Mouse (Mus musculus): Measurements from ENCODE around the gene Dusp27. TPM values are rescaled to one million over a fixed set of nuclear protein-coding genes. Genes with fewer than 3 reads are reported as not detected.

Dusp27 gene
- polyA plus RNA-seq, 1 experiment from 2014 or later, result 1.5 TPM

GRCm38 (mm10) chr1:166139113-166139512 is 11.4 kb upstream of the Dusp27 start:
- no peaks in the 10 kb centered on the region for H3K9me3 ChIP-seq
- H3K4me1 ChIP-seq, result peaks cover 34% of the 10 kb centered on the region
- H3K4me3 ChIP-seq, result no peak overlapping the region
- no peaks in the 10 kb centered on the region for H3K36me3 ChIP-seq (replicated peaks)
- 74% methylated on average over 3 of the region's 3 CpGs for WGBS
- no peak for DNase-seq (ENCODE audit: extremely low spot score, low spot score)
- no peak overlapping the region for H3K27ac ChIP-seq
- H3K27me3 ChIP-seq (ENCODE audit: poor library complexity, severe bottlenecking), result peaks cover 4% of the 10 kb centered on the region; the same call in 1 of the 2 replicates

DNA sequence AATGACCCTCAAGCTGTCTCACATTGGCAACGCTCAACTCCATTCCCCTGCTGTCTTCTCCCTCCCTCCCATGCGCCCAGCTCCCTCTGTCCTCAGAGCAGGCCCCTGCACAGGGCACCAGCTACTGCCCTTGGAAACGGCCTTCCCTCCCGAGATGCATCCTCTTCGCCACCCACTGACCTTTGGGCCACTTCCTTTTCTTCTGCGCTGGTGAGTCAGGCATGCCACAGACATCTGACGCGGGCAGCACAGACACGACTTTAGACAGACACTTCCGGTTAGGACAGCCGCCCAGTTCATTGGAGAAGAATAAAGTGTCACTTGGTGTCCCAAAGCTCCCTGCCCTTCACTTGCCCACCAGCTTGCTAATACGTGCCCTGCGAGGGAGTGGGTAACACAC is 10.4 kb upstream of the Dusp27 start:
- H3K36me3 ChIP-seq (replicated peaks), result no peaks in the 10 kb centered on the region
- H3K9me3 ChIP-seq, result no peaks in the 10 kb centered on the region

GRCm38 (mm10) chr1:166137244-166137938 is 9.7 kb upstream of the Dusp27 start:
- no peaks in the 10 kb centered on the region for H3K9me3 ChIP-seq
- no peak overlapping the region for H3K4me3 ChIP-seq
- DNase-seq (ENCODE audit: extremely low spot score, low spot score), result no peak
- peaks cover 36% of the 10 kb centered on the region for H3K4me1 ChIP-seq
- H3K27me3 ChIP-seq (ENCODE audit: poor library complexity, severe bottlenecking), result peaks cover 4% of the 10 kb centered on the region; the same call in 1 of the 2 replicates
- H3K27ac ChIP-seq, result no peak overlapping the region
- no peaks in the 10 kb centered on the region for H3K36me3 ChIP-seq (replicated peaks)
- 83% methylated on average over 7 of the region's 7 CpGs for WGBS

More for the DNA sequence above, 10.4 kb upstream of the Dusp27 start:
- peaks cover 4% of the 10 kb centered on the region; the same call in 1 of the 2 replicates for H3K27me3 ChIP-seq (ENCODE audit: poor library complexity, severe bottlenecking)
- no peak overlapping the region for H3K27ac ChIP-seq
- H3K4me1 ChIP-seq, result peaks cover 34% of the 10 kb centered on the region
- DNase-seq (ENCODE audit: extremely low spot score, low spot score), result no peak
- 78% methylated on average over 13 of the region's 13 CpGs for WGBS
- H3K4me3 ChIP-seq, result no peak overlapping the region

DNA sequence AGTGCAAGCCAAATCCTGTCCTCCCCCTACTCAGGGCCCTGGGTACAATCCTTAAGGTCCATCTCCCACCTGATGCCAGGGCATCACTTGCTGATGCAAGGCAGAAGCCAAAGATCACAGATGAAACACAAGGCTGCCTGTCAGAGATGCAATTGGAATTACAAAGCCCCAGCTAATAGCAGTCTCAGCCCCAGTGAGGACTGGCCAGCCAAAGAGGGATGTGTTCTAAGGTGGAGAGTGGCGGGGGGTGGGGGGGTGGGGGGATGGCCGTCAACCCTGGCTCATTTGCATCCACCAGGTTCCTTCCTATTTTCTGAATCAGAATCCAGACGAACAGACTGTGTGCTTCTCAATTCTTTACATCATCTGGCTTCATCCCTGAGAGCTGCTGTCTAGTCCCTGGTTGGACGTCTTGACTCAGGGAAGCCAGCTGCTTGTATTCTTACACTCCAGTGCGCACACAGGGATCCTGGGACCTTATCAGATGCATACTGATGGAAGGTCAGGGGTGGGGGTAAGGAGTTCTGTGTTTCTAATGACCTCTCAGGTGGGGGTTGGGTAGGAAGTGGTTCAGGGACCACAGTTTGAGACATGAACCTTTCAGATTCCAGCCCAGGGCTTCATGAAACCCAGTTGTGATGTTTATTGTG is 7.5 kb upstream of the Dusp27 start:
- Histone ChIP-seq H3K9me3 (no peaks in the 10 kb centered on the region), H3K4me1 (peaks cover 50% of the 10 kb centered on the region), H3K27me3 (ENCODE audit: poor library complexity, severe bottlenecking) (no peaks in the 10 kb centered on the region; the same call in 1 of the 2 replicates), H3K36me3 (replicated peaks) (no peaks in the 10 kb centered on the region), H3K27ac (no peak overlapping the region), H3K4me3 (no peak overlapping the region)
- 55% methylated on average over 5 of the region's 5 CpGs for WGBS
- no peak for DNase-seq (ENCODE audit: extremely low spot score, low spot score)

DNA sequence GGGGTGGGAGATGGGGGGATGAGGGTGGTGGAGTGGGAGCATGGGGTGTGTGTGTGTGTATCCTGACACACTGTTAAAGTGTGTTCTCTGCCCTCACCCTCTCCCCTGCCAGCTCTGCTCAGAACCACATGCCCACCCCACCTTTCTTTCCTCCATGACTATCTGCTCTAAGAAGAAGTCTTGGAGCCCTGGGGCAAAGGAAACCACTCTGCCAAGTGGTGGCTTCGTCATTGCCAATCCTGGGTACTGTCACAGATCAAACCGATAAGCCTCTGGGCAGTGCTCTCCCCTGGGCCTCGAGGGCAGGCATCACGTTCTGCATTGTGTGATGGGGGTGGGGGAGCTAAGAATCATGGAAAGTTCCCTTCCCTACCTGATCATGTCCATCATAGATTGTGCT is 4.6 kb upstream of the Dusp27 start:
- Histone ChIP-seq H3K9me3 (no peaks in the 10 kb centered on the region), H3K4me1 (peaks cover 36% of the 10 kb centered on the region), H3K4me3 (no peak overlapping the region), H3K36me3 (replicated peaks) (no peaks in the 10 kb centered on the region), H3K27me3 (ENCODE audit: poor library complexity, severe bottlenecking) (no peaks in the 10 kb centered on the region), H3K27ac (0 out of 2 replicates have a peak overlapping the region, but pooled peaks have one; percentile 13)
- WGBS, result 63% methylated on average over 4 of the region's 4 CpGs
- DNase-seq (ENCODE audit: extremely low spot score, low spot score), result no peak

- 86% methylated on average over 5 of the region's 5 CpGs for WGBS
- Histone ChIP-seq H3K36me3 (replicated peaks) (no peaks in the 10 kb centered on the region), H3K4me1 (peaks cover 38% of the 10 kb centered on the region), H3K27me3 (ENCODE audit: poor library complexity, severe bottlenecking) (no peaks in the 10 kb centered on the region), H3K9me3 (no peaks in the 10 kb centered on the region), H3K27ac (peak within 1 kb of the TSS; percentile 8; the same call in 1 of the 2 replicates), H3K4me3 (no peak within 1 kb of the TSS)
- no peak for DNase-seq (ENCODE audit: extremely low spot score, low spot score)
Measured at GRCm38 (mm10) chr1:166130224-166130860, 2.6 kb upstream of the Dusp27 start, which contains the start of gene Gpa33. TSS of gene Gpa33 (plus strand) at chr1:166130238.

DNA sequence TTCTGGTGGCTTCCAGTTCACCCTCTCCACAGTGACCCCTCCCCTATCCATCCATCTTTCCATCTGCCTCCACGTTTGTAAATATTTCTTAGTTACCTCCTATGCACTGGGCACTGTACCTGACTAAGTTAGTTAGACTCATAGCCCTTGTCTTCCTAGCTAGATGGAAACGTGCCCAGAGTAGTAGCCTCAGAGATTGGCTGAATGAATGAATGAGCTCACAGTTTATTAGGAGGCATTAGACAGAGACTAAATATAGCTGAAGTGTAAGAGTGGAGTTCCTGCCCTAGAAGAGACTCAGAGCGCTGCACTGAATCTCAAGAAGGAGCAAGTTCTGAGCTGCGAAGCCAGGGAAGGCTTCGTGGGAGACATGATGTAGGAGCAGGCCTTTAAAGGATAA is 829 bp upstream of the Dusp27 start:
- Histone ChIP-seq H3K4me3 (no peak overlapping the region), H3K36me3 (replicated peaks) (no peaks in the 10 kb centered on the region), H3K27me3 (ENCODE audit: poor library complexity, severe bottlenecking) (no peaks in the 10 kb centered on the region), H3K9me3 (no peaks in the 10 kb centered on the region), H3K4me1 (peaks cover 31% of the 10 kb centered on the region), H3K27ac (no peak overlapping the region)
- 89% methylated on average over 5 of the region's 5 CpGs for WGBS
- no peak for DNase-seq (ENCODE audit: extremely low spot score, low spot score)

GRCm38 (mm10) chr1:166126795-166127194 is 927 bp downstream of the Dusp27 start:
- H3K27me3 ChIP-seq (ENCODE audit: poor library complexity, severe bottlenecking), result no peaks in the 10 kb centered on the region
- H3K4me1 ChIP-seq, result peaks cover 22% of the 10 kb centered on the region
- no peak for DNase-seq (ENCODE audit: extremely low spot score, low spot score)
- no peak overlapping the region; the same call in 1 of the 2 replicates for H3K4me3 ChIP-seq
- H3K36me3 ChIP-seq (replicated peaks), result no peaks in the 10 kb centered on the region
- WGBS, result 72% methylated on average over 9 of the region's 9 CpGs
- H3K27ac ChIP-seq, result no peak overlapping the region
- peaks cover 3% of the 10 kb centered on the region; the same call in 1 of the 2 replicates for H3K9me3 ChIP-seq

GRCm38 (mm10) chr1:166126290-166126689 is 1.4 kb downstream of the Dusp27 start:
- H3K27ac ChIP-seq, result no peak overlapping the region
- no peak for DNase-seq (ENCODE audit: extremely low spot score, low spot score)
- 91% methylated on average over 6 of the region's 6 CpGs for WGBS
- no peaks in the 10 kb centered on the region for H3K36me3 ChIP-seq (replicated peaks)
- H3K4me3 ChIP-seq, result no peak overlapping the region
- peaks cover 3% of the 10 kb centered on the region; the same call in 1 of the 2 replicates for H3K9me3 ChIP-seq
- H3K4me1 ChIP-seq, result peaks cover 17% of the 10 kb centered on the region
- no peaks in the 10 kb centered on the region for H3K27me3 ChIP-seq (ENCODE audit: poor library complexity, severe bottlenecking)

- H3K27me3 ChIP-seq (ENCODE audit: poor library complexity, severe bottlenecking), result no peaks in the 10 kb centered on the region
- DNase-seq (ENCODE audit: extremely low spot score, low spot score), result no peak
- H3K4me1 ChIP-seq, result peaks cover 15% of the 10 kb centered on the region
- WGBS, result 62% methylated on average over 8 of the region's 8 CpGs
- no peaks in the 10 kb centered on the region for H3K36me3 ChIP-seq (replicated peaks)
- H3K4me3 ChIP-seq, result no peak overlapping the region
- no peak overlapping the region for H3K27ac ChIP-seq
- H3K9me3 ChIP-seq, result peaks cover 3% of the 10 kb centered on the region; the same call in 1 of the 2 replicates
Measured at GRCm38 (mm10) chr1:166124932-166125593, 2.7 kb downstream of the Dusp27 start.

DNA sequence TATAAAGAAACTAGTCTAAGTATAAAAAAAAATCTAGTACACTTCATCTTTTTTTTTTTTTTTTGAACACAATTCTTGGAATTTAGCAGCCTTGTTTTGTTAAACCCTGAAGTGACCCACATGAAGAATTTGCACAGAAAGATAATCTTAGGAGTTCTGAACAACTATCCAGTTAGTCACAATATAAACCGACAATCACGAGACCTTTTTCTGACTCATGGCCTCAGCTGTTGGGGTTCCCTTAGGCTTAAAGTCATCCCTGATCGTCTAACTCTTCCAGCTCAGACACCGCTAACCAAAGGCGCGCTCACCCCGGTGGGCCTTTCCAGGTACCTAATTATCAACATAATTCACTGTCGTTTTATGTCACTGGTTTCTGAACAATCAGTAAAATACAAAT is 4.0 kb downstream of the Dusp27 start:
- H3K27ac ChIP-seq, result no peak overlapping the region
- H3K36me3 ChIP-seq (replicated peaks), result no peaks in the 10 kb centered on the region
- DNase-seq (ENCODE audit: extremely low spot score, low spot score), result no peak
- no peak overlapping the region for H3K4me3 ChIP-seq
- 95% methylated on average over 8 of the region's 8 CpGs for WGBS
- peaks cover 3% of the 10 kb centered on the region; the same call in 1 of the 2 replicates for H3K9me3 ChIP-seq
- H3K4me1 ChIP-seq, result peaks cover 15% of the 10 kb centered on the region
- H3K27me3 ChIP-seq (ENCODE audit: poor library complexity, severe bottlenecking), result no peaks in the 10 kb centered on the region

GRCm38 (mm10) chr1:166123045-166123444 is 4.7 kb downstream of the Dusp27 start:
- DNase-seq (ENCODE audit: extremely low spot score, low spot score), result no peak
- H3K36me3 ChIP-seq (replicated peaks), result no peaks in the 10 kb centered on the region
- H3K4me1 ChIP-seq, result peaks cover 18% of the 10 kb centered on the region
- H3K4me3 ChIP-seq, result no peak overlapping the region
- 92% methylated on average over 1 of the region's 1 CpGs for WGBS
- H3K9me3 ChIP-seq, result peaks cover 3% of the 10 kb centered on the region; the same call in 1 of the 2 replicates
- H3K27me3 ChIP-seq (ENCODE audit: poor library complexity, severe bottlenecking), result no peaks in the 10 kb centered on the region
- H3K27ac ChIP-seq, result no peak overlapping the region

All from forebrain, embryonic 10.5 days (tissue).